Comparison of ENCODE assay signal across 17 mouse cellular contexts in genomic region chr1:76484193-76484592, GRCm38 (mm10).
DNase-seq lines count a peak whose midpoint lies in the region; ATAC-seq and TF ChIP-seq lines count a peak whose summit lies in the region.
"Had no signal": no experiment of that assay in that cellular context is flagged by ENCODE, and none has a peak within 500 bp of the region (broad histone marks: within the 10 kb centered on the region; RNA-seq: fewer than 3 reads in every experiment).

No protein-coding gene starts in this region.

- 76% methylated on average over 4 of the region's 4 CpGs for WGBS in liver, postnatal 0 days (ENCODE audit: insufficient replicate concordance)
- WGBS in liver, embryonic 12.5 days (ENCODE audit: insufficient replicate concordance), result 66% methylated on average over 4 of the region's 4 CpGs

- intact Hi-C loops in left cerebral cortex, adult 2 months (cut with DNase I), result loop anchor here (1.0 to 10.0 kb wide), 5 partner anchors 57 to 631 kb away; no protein-coding TSS in a partner anchor

- H3K27me3 ChIP-seq in liver, postnatal 0 days (ENCODE audit: insufficient read depth, low read length), result no peaks in the 10 kb centered on the region
- no peaks in the 10 kb centered on the region for H3K27me3 ChIP-seq in liver, embryonic 12.5 days (replicated peaks)
- H3K27me3 ChIP-seq: embryonic facial prominence, embryonic 15.5 days; limb, embryonic 15.5 days had no signal

- H3K36me3 ChIP-seq in liver, postnatal 0 days (replicated peaks; ENCODE audit: insufficient read depth, low read length), result no peaks in the 10 kb centered on the region
- H3K36me3 ChIP-seq in liver, embryonic 12.5 days, result no peaks in the 10 kb centered on the region
- H3K36me3 ChIP-seq: embryonic facial prominence, embryonic 15.5 days; forebrain, embryonic 10.5 days; G1E; limb, embryonic 15.5 days had no signal

- peak overlapping the region; percentile 87 for H3K27ac ChIP-seq in left cerebral cortex, adult 2 months
- no peak overlapping the region for H3K27ac ChIP-seq in liver, postnatal 0 days (ENCODE audit: low read depth)
- H3K27ac ChIP-seq in liver, embryonic 12.5 days, result no peak overlapping the region
- H3K27ac ChIP-seq: embryonic facial prominence, embryonic 15.5 days; forebrain, embryonic 10.5 days; hindbrain, postnatal 0 days; limb, embryonic 15.5 days had no signal

- peak; percentile 41 for TF ChIP-seq CTCF in left cerebral cortex, adult 2 months (IDR thresholded peaks at IDR 0.05)
- TF ChIP-seq CTCF in liver, postnatal 0 days (IDR thresholded peaks at IDR 0.05; ENCODE audit: low read depth), result no peak

- no peaks in the 10 kb centered on the region for H3K9me3 ChIP-seq in liver, postnatal 0 days (ENCODE audit: low read length)
- H3K9me3 ChIP-seq in liver, embryonic 12.5 days (replicated peaks), result no peaks in the 10 kb centered on the region
- H3K9me3 ChIP-seq: embryonic facial prominence, embryonic 15.5 days; forebrain, embryonic 10.5 days; limb, embryonic 15.5 days had no signal

- H3K4me3 ChIP-seq in left cerebral cortex, adult 2 months, result no peak overlapping the region
- H3K4me3 ChIP-seq in liver, postnatal 0 days (ENCODE audit: low read depth, low read length), result no peak overlapping the region
- H3K4me3 ChIP-seq in liver, embryonic 12.5 days, result no peak overlapping the region
- H3K4me3 ChIP-seq: embryonic facial prominence, embryonic 15.5 days; forebrain, embryonic 10.5 days; limb, embryonic 15.5 days had no signal

- no peak overlapping the region for H3K9ac ChIP-seq in liver, postnatal 0 days (replicated peaks)
- no peak overlapping the region for H3K9ac ChIP-seq in liver, embryonic 12.5 days
- H3K9ac ChIP-seq: embryonic facial prominence, embryonic 15.5 days; limb, embryonic 15.5 days had no signal

- no peak for TF ChIP-seq EP300 in liver, postnatal 0 days (IDR thresholded peaks at IDR 0.05; ENCODE audit: low read depth)

- no peak overlapping the region for H3K4me2 ChIP-seq in liver, postnatal 0 days (ENCODE audit: low read depth, low read length)
- no peak overlapping the region for H3K4me2 ChIP-seq in liver, embryonic 12.5 days
- H3K4me2 ChIP-seq: embryonic facial prominence, embryonic 15.5 days; limb, embryonic 15.5 days had no signal

- no peaks in the 10 kb centered on the region for H3K4me1 ChIP-seq in liver, postnatal 0 days (ENCODE audit: insufficient read depth)
- no peaks in the 10 kb centered on the region for H3K4me1 ChIP-seq in liver, embryonic 12.5 days
- H3K4me1 ChIP-seq: embryonic facial prominence, embryonic 15.5 days; limb, embryonic 15.5 days had no signal

- no peak for ATAC-seq in liver, postnatal 0 days
- no peak for ATAC-seq in liver, embryonic 12.5 days
- ATAC-seq: CD4-positive, CD25-positive, alpha-beta regulatory T cell, adult 4 months; hindbrain, postnatal 0 days had no signal

- peak; percentile 8 for DNase-seq in cerebellum, adult 9-10 months
- DNase-seq in cerebellum, postnatal 4 days (ENCODE audit: low spot score in 2 of 2), result no peak
- peak; percentile 64 to 81 for DNase-seq in layer of hippocampus, adult 18-20 months (ENCODE audit: low spot score in 2 of 2)
- no peak for DNase-seq in layer of hippocampus, adult 9-10 months (ENCODE audit: low spot score)
- peak in 1 of 2 experiments; percentile 43 for DNase-seq in left cerebral cortex, adult 2 months (ENCODE audit: extremely low spot score in 1 of 2, low spot score in 2 of 2)
- DNase-seq in right cerebral cortex, postnatal 14 days, result peak; percentile 10
- no peak for DNase-seq in liver, postnatal 0 days
- DNase-seq: kidney, adult 2 months; kidney, postnatal 4 days; lung, adult 18-20 months had no signal

Comparison
In these comparisons a context has a peak if more than half of its experiments do, and no peak if none do; other contexts are left out.
1. DNase-seq: peak in cerebellum, adult 9-10 months (single experiment), layer of hippocampus, adult 18-20 months (2 of 2) and right cerebral cortex, postnatal 14 days (single experiment); none in cerebellum, postnatal 4 days (0 of 2), layer of hippocampus, adult 9-10 months (single experiment) and liver, postnatal 0 days (single experiment).